Mouse (Mus musculus) CH12.LX (cell line): ENCODE results near the gene Ankrd31.

Experiments
- BHLHE40 ChIP-seq: IDR thresholded peaks from 2 replicates; pipeline ENCODE4 v1.6.1; 2011; ENCODE audit warnings: mild to moderate bottlenecking, low read depth, low read length, improper control_type of control experiment
- CTCF ChIP-seq, 2 experiments: IDR thresholded peaks in 1 of 2; conservative IDR thresholded peaks in 1 of 2; 2 replicates each; pipeline ENCODE4 v1.5.1; 2011 to 2012; ENCODE audit warnings: low read depth in 2 of 2, low read length in 2 of 2, improper control_type of control experiment in 1 of 2, inconsistent platforms in 1 of 2, mild to moderate bottlenecking in 1 of 2, moderate library complexity in 1 of 2
- EP300 ChIP-seq: IDR thresholded peaks from 2 replicates; pipeline ENCODE4 v1.6.1; 2011; ENCODE audit warnings: low read length, improper control_type of control experiment
- ETS1 ChIP-seq: conservative IDR thresholded peaks from 2 replicates; pipeline ENCODE4 v1.6.1; 2012; ENCODE audit warnings: low read depth, mild to moderate bottlenecking, inconsistent platforms, low read length, improper control_type of control experiment, moderate library complexity
- KAT2A ChIP-seq: IDR thresholded peaks from 2 replicates; pipeline ENCODE4 v1.6.1; 2012; ENCODE audit warnings: low read length, improper control_type of control experiment, inconsistent platforms; ENCODE audit not compliant: insufficient replicate concordance
- MYC ChIP-seq: IDR thresholded peaks from 2 replicates; pipeline ENCODE4 v1.6.1; 2011; ENCODE audit warnings: low read depth, mild to moderate bottlenecking, improper control_type of control experiment, low read length
- POLR2A ChIP-seq: IDR thresholded peaks from 2 replicates; pipeline ENCODE4 v1.6.1; 2011; ENCODE audit warnings: low read depth, mild to moderate bottlenecking, improper control_type of control experiment, low read length
- UBTF ChIP-seq: IDR thresholded peaks from 2 replicates; pipeline ENCODE4 v1.6.1; 2012; ENCODE audit warnings: low read depth, mild to moderate bottlenecking, inconsistent platforms, low read length, improper control_type of control experiment, moderate library complexity
- ZC3H11A ChIP-seq: IDR thresholded peaks from 2 replicates; pipeline ENCODE4 v1.6.1; 2012; ENCODE audit warnings: low read depth, mild to moderate bottlenecking, inconsistent platforms, low read length, improper control_type of control experiment
- ZMIZ1 ChIP-seq: IDR thresholded peaks from 2 replicates; pipeline ENCODE4 v1.6.1; 2012; ENCODE audit warnings: low read depth, mild to moderate bottlenecking, inconsistent platforms, low read length, improper control_type of control experiment

- TF ChIP-seq CTCF (conservative IDR thresholded peaks at IDR 0.05 in 1 of 2, IDR thresholded peaks at IDR 0.05 in 1 of 2; ENCODE audit: low read depth in 2 of 2, low read length in 2 of 2), result no peak
- TF ChIP-seq MYC, result no peak
- no peak for TF ChIP-seq EP300
- TF ChIP-seq UBTF, result no peak
- no peak for TF ChIP-seq ZC3H11A
- no peak for TF ChIP-seq KAT2A
- no peak for TF ChIP-seq ZMIZ1
- no peak for TF ChIP-seq ETS1
- TF ChIP-seq POLR2A, result no peak
- no peak for TF ChIP-seq BHLHE40
These were observed 31.8 kb upstream of the Ankrd31 start for GRCm38 (mm10) chr13:96716311-96716710.
